Mouse (Mus musculus) urinary bladder, postnatal 25 days (tissue): Measurements from ENCODE around the gene Gm5431.
"Not testable (repeated sequence)": the region's sequence is repeated elsewhere in the genome, so short reads cannot be mapped to it uniquely, and the experiment has no call there.

ENCODE experiments used
- DNase-seq: peaks from one replicate; pipeline ENCODE4 v3.0.0; 2022; ENCODE audit warnings: low spot score

Gm5431 gene

GRCm38 (mm10) chr11:48902021-48902420 is at the start of gene Gm5431:
Gm5431 (minus strand) TSS chr11:48902214.
- no peak for DNase-seq

- not testable (repeated sequence) for DNase-seq
These were observed 44.1 kb upstream of the Gm5431 start, which contains the start of gene Psme2b for GRCm38 (mm10) chr11:48946090-48946489. Psme2b (minus strand) TSS chr11:48946190.

- DNase-seq, result not testable (repeated sequence)
These were observed 37.3 kb upstream of the Gm5431 start for GRCm38 (mm10) chr11:48939286-48939685.

- DNase-seq, result not testable (repeated sequence)
These were observed 33.3 kb upstream of the Gm5431 start for GRCm38 (mm10) chr11:48935291-48935690.

GRCm38 (mm10) chr11:48933923-48934322 is 31.9 kb upstream of the Gm5431 start:
- DNase-seq, result not testable (repeated sequence)

DNA sequence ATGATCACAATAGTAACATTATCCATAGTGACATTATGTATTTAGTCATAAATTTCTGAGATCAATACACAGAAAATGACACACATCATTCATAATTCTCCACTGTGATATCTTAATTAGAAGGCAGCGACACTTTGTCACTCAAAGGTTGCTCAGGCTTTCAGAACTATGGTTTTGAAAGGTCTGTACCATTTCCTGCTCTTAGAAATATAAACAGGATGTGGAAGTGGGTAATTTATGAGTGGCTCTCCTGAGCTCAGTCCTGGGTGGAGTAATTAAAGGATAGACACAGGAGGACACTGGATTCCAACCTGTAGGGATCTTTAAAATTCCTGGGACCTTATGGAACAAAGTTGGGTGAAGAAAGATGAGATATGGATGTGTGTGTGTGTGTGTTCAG is 31.4 kb upstream of the Gm5431 start:
- DNase-seq, result not testable (repeated sequence)

- not testable (repeated sequence) for DNase-seq
These were observed 26.1 kb upstream of the Gm5431 start for GRCm38 (mm10) chr11:48928068-48928467.

DNA sequence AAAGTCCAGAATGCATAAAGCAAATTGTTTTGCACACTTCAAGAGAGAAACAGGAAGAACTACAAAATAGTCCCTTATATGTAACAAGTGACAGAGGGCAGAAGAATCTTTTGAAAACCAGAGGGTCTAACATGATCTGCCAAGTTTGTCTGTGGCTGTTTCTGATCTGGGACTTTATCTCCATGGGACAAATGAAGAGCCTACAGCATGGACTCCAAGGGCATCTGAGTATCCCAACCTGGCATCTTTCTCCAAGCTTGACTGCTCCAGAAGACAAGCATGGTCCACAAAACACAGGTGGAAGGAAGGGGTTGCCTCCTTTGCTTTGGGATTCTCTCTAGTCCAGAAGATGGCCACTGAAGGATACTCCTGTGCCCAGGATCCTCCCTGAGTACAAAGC is 24.4 kb upstream of the Gm5431 start:
- DNase-seq, result not testable (repeated sequence)

DNA sequence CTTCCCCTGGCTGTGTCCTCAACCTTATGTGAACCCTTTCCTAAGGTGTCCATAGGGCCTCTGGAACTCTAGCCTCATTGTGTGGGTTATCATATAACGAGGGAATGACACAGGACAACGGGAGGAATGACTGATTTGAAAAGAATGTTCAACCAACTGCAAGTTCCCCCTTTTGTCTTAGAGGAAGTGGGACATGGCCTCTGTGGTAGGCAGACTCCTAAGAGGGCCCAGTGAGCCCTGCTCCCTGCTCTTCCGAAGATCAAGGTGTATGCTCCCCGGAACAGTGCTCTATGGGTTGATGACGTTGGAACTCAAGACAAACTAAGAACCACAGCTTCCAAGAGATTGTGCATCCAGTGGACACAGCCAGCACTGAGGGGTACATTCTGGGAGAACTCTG is 21.8 kb upstream of the Gm5431 start:
- not testable (repeated sequence) for DNase-seq

DNA sequence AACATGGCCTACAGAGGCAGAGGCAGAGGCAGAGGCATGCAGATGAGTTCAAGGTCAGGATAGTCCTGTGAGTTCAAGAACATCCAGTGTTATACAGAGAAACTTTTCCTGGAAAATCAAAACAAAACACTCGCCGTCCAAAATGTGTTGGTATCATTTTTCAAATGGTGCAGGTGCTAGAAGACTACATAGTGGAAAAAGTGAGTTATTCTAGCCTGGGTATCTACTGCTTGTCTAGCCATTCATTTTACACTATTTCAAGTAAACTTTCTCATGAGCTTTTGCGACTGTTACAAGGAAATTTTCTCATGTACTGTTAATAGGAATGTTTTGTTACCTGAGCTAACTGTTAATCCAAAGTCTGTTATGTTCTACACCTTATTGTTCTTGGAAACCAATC is 16.4 kb upstream of the Gm5431 start:
- no peak for DNase-seq

GRCm38 (mm10) chr11:48913611-48914010 is 11.6 kb upstream of the Gm5431 start:
- DNase-seq, result no peak

DNA sequence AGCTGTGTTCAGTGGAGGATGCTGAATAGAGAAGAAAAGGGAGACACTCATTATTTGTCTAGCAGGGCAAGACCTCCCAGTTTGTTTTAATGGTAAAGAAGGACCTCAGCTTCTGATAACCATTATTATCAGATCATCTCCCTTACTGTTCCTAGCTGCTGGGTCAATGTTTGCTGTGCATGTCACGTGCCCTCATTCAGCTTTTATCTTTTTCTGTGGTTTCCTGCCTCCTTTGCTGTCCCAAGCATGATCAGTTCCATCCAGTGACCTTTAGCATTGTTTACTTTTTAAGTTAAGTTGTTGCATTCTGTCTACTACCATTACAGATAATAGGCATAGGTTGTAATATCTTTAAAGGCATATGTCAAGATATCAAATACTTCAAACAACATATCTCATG is 6.4 kb upstream of the Gm5431 start:
- no peak for DNase-seq

GRCm38 (mm10) chr11:48901567-48901930 is 465 bp downstream of the Gm5431 start:
- DNase-seq, result not testable (repeated sequence)

GRCm38 (mm10) chr11:48900654-48901566 is 1.1 kb downstream of the Gm5431 start:
- DNase-seq, result not testable (repeated sequence)

GRCm38 (mm10) chr11:48898812-48899431 is 3.1 kb downstream of the Gm5431 start:
- no peak for DNase-seq

DNA sequence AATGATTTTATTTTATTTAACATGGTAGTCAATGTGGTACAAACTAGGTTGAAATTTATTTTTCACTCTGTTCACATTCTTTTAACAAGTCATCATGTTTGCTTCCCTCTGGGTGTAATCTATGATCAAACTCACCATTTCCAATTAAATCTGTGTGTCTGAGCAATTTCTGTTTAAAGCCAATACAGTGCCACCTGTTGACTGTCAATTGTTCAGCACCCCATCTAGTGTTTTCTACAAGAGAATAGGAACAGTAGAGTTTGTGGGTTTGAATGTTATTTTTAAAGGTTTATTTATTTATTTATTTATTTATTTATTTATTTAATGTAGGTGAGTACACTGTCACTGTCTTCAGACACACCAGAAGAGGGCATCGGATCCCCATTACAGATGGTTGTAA is 25.3 kb downstream of the Gm5431 start:
- DNase-seq, result no peak

- not testable (repeated sequence) for DNase-seq
These were observed 26.6 kb downstream of the Gm5431 start for GRCm38 (mm10) chr11:48875343-48875837.

DNA sequence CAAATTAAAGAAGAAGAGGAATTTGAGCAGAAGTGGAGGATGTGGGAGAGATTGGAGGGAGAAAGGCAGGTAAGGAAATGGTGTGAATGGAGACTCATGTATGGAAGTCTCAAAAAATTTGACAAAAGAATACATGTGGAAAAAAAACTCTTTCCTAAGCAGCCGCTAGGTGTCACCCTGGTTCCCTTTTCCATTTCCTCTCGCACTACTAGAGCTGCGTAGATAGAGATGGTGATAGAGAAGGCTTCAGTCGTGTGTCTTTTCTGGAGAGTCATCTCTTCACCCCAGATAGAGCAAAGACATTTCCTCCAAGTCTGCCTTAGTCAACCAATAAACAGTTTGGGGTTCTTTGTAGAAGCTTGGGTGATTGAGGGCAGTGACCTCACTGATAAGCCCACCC is 27.5 kb downstream of the Gm5431 start:
- DNase-seq, result peak; percentile 47

- DNase-seq, result no peak
These were observed 28.3 kb downstream of the Gm5431 start for GRCm38 (mm10) chr11:48873591-48874290.

DNA sequence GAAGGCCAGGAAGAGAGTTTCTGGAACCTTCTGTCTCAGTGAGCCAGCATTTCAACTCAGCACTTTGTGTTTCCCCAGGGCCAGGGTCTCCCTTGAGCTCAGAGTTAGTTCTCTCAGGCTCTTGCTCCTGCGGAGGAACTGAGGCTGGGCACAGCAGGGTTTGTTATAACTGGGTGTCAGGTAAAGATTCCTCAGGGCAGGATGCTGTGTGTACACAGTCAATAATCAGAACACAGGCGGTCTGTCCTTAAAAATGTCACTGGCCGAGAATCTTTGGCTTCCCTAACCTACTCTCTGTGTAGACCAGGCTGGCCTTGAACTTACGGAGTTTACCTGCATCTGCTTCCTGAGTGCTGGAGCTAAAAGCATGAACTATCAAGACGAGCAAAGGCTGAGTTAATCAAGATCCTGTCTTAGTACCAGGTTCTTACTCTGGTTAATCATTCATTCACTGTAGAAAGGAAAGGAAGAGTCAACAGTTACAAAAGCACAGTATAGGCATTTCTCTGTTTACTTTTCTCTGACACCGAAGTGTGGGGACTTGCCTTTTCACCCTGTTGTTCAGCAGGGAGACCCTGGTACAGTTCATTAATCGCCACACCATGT is 29.2 kb downstream of the Gm5431 start:
- DNase-seq, result no peak

GRCm38 (mm10) chr11:48871817-48872541 is 30.0 kb downstream of the Gm5431 start:
- peak; percentile 28 for DNase-seq
